Mouse (Mus musculus) intestine, embryonic 14.5 days (tissue): ENCODE results near the gene Lnpk. TPM values are rescaled to one million over a fixed set of nuclear protein-coding genes. Genes with fewer than 3 reads are reported as not detected.

Source experiments
- ATAC-seq: fragments of 200-750 bp; cut with Nextera tagmentation; replicated peaks from 2 replicates; pipeline ENCODE4 v1.8.0; 2017; ENCODE audit warnings: low read depth, moderate number of reproducible peaks, moderate TSS enrichment, moderate library complexity; ENCODE audit not compliant: low FRiP score, low TSS enrichment
- DNase-seq: peaks from one replicate; pipeline ENCODE4 v3.0.0-alpha.2; 2018; ENCODE audit warnings: low spot score
- H3K27ac ChIP-seq: fragments of 300-500 bp; sonication (generic); 2 replicates; pipeline ENCODE4 v1.5.1; 2014; ENCODE audit warnings: low read depth, mild to moderate bottlenecking, control low read depth
- H3K27me3 ChIP-seq: fragments of 300-500 bp; sonication (generic); replicated peaks from 2 replicates; pipeline ENCODE4 v1.6.1; 2014; ENCODE audit warnings: low read length, control low read depth; ENCODE audit not compliant: control insufficient read depth, insufficient read depth
- H3K36me3 ChIP-seq: fragments of 300-500 bp; sonication (generic); 2 replicates; pipeline ENCODE4 v1.6.1; 2014; ENCODE audit warnings: low read length, control low read depth; ENCODE audit not compliant: control insufficient read depth, insufficient read depth
- H3K4me1 ChIP-seq: fragments of 300-500 bp; sonication (generic); replicated peaks from 2 replicates; pipeline ENCODE4 v1.6.1; 2014; ENCODE audit warnings: low read length, control low read depth, mixed read lengths; ENCODE audit not compliant: control insufficient read depth, insufficient read depth
- H3K4me2 ChIP-seq: fragments of 300-500 bp; sonication (generic); 2 replicates; pipeline ENCODE4 v1.6.1; 2014; ENCODE audit warnings: low read length
- H3K4me3 ChIP-seq: fragments of 300-500 bp; sonication (generic); 2 replicates; pipeline ENCODE4 v1.5.1; 2014; ENCODE audit warnings: low read depth, low read length, control low read depth, mixed read lengths
- H3K9ac ChIP-seq: fragments of 300-500 bp; sonication (generic); 2 replicates; pipeline ENCODE4 v1.6.1; 2014; ENCODE audit warnings: mild to moderate bottlenecking, low read length
- H3K9me3 ChIP-seq: fragments of 300-500 bp; sonication (generic); 2 replicates; pipeline ENCODE4 v1.6.1; 2016; ENCODE audit warnings: low read length, control low read depth; ENCODE audit not compliant: control insufficient read depth
- WGBS: fragments of 180-500 bp; shearing (Covaris S2); extraction: QIAGEN DNeasy Blood & Tissue Kit; methylation state at CpG from one replicate; pipeline ENCODE4 v1.1.7; 2014; 5-methylcytosine and 5-hydroxymethylcytosine counted together
- polyA plus RNA-seq: library from polyadenylated mRNA; unstranded; fragments of >200 nt; fragmentation: Nextera tagmentation; extraction: Ambion mirVana; gene quantifications from 2 replicates; pipeline ENCODE4 v1.2.1, GENCODE M21; 2014

Lnpk gene
- polyA plus RNA-seq, 1 experiment from 2014 or later = 22.5 TPM

DNA sequence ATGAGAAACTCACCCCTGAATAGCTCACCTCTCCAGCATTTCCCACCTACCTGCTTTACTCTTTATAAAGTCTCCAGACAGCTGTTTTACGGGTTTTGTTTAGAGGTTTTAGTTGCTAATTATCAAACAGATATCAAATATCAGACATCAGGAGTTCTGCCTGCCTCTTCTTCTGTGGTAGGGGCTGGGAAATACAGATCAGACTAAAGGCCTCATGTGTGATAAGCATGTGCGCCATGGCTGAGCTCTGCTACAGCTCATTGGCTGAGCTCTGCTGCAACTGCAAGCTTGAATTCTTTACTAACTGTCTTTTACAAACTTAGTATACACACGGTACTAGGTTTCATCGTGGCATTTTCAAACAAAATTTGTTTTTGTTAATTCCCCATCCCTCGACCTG, 23.2 kb upstream of the Lnpk start:
- Histone ChIP-seq H3K27ac (no peak overlapping the region), H3K4me3 (no peak overlapping the region), H3K27me3 (no peaks in the 10 kb centered on the region), H3K9ac (no peak overlapping the region), H3K4me2 (no peak overlapping the region), H3K4me1 (no peaks in the 10 kb centered on the region), H3K36me3 (no peaks in the 10 kb centered on the region), H3K9me3 (no peaks in the 10 kb centered on the region)
- WGBS = 65% methylated on average over 5 of the region's 5 CpGs
- ATAC-seq (no peak), DNase-seq (no peak)

DNA sequence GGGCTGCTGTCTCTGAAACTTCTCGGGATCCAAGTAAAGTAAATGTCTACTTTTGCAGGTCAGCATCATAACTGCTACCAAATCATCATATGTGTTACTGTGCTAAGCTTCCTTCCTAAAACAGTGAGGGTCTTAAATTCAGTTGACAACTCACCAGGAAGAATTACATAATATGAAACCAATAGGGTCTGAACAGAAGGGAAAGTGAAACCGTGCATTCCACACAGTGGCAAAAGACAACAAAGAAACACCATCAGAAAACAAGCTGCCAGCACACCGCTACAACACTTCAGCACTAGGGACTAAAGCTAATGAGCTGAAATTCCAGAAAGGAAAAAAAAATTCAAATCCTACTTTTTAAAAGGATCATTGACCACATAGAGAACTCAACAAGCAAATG, 17.9 kb upstream of the Lnpk start:
- Histone ChIP-seq H3K9ac (no peak overlapping the region), H3K4me2 (no peak overlapping the region), H3K9me3 (no peaks in the 10 kb centered on the region), H3K4me3 (no peak overlapping the region), H3K36me3 (no peaks in the 10 kb centered on the region), H3K4me1 (no peaks in the 10 kb centered on the region), H3K27me3 (no peaks in the 10 kb centered on the region), H3K27ac (no peak overlapping the region)
- ATAC-seq (no peak), DNase-seq (no peak)
- WGBS = 84% methylated on average over 3 of the region's 3 CpGs

DNA sequence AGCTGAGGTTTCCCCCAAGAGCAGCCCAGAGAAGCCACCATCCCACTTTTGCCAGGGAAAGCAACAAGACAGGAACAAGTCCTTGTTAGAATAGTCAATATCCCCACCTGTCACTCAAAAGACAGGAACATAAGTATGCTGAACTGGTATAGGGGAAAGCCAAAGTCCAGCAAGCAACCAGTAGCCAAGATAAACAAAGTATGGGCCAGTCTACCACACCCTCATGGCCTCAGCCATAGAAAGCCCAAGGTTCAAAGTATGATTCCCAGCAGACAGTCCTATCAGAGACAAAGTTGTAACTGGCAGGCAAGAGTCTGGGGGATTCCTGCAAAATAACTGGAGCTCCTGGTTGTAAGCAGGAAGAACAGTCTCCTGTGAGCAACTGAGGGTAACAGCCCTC, 16.9 kb upstream of the Lnpk start:
- Histone ChIP-seq H3K9me3 (no peaks in the 10 kb centered on the region), H3K9ac (no peak overlapping the region), H3K27me3 (no peaks in the 10 kb centered on the region), H3K27ac (no peak overlapping the region), H3K4me1 (no peaks in the 10 kb centered on the region), H3K4me3 (no peak overlapping the region), H3K4me2 (no peak overlapping the region), H3K36me3 (no peaks in the 10 kb centered on the region)
- ATAC-seq (0 out of 2 replicates have a peak, but pooled peaks have one; percentile 62), DNase-seq (no peak)

DNA sequence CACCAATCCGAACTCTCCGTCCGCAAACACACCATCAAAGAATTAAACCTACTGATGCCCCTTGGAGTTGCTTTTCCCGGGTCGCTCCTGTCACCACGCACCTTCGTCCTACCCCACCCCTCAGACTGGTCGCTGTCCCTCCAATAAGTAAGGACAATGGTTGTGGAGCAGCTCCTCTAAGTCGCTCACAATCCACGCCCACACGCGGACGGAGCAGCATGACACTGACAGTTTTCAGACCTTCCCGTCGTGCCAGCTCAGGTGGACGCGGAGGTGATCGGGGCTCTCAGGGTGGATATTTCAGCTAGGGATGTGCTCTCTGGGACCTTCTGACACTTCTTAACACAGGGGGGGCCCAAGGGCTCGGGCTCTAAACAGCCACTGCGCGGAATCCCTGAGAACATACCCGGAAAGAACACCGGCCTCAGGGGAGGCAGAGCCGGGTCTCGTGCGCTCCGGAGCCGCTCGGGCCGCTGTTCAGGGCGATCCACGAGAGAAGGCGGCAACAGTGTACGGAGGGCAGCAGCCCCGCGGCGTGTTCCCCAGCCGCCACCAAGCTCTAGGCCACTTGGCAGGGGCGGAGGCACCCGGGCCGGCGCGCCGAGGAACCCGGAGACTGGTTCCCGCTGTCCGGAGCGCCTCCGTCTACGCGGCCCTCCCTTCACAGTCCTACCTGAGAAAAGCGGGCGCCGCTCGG, 941 bp downstream of the Lnpk start:
- DNase-seq (peak; percentile 74), ATAC-seq (peak; percentile 79)
- H3K4me2 ChIP-seq = peak overlapping the region; percentile 90
- peaks cover 5% of the 10 kb centered on the region for H3K4me1 ChIP-seq
- H3K36me3 ChIP-seq = no peaks in the 10 kb centered on the region
- peak overlapping the region; percentile 96 for H3K4me3 ChIP-seq
- peak overlapping the region; percentile 87 for H3K9ac ChIP-seq
- peak overlapping the region; percentile 77 for H3K27ac ChIP-seq
- H3K9me3 ChIP-seq = no peaks in the 10 kb centered on the region
- under 1% methylated on average over 53 of the region's 55 CpGs for WGBS
- no peaks in the 10 kb centered on the region for H3K27me3 ChIP-seq

DNA sequence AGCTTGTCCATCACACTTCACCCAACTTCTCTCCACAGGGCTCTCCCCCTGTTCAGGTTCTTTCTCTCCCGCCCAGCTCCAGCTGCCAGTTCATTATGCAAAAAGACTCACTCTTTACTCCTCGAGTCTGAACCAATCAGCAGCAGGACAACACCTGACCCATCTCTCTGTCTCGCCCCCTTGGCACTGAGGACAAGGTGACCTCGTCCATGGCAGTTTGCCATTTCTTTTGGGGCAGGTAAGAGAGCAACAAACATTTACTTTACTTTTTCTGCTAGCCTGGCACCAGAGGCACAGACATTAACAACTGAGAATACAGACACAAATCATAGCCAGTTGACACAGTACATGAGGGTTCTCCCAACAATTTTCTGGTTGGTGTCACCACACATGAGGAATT, 8.8 kb downstream of the Lnpk start:
- Histone ChIP-seq H3K36me3 (peaks cover 24% of the 10 kb centered on the region), H3K27me3 (no peaks in the 10 kb centered on the region), H3K4me1 (no peaks in the 10 kb centered on the region), H3K9ac (no peak overlapping the region), H3K9me3 (no peaks in the 10 kb centered on the region), H3K4me2 (no peak overlapping the region), H3K4me3 (no peak overlapping the region), H3K27ac (no peak overlapping the region)
- ATAC-seq (no peak), DNase-seq (no peak)
- 84% methylated on average over 4 of the region's 4 CpGs for WGBS

DNA sequence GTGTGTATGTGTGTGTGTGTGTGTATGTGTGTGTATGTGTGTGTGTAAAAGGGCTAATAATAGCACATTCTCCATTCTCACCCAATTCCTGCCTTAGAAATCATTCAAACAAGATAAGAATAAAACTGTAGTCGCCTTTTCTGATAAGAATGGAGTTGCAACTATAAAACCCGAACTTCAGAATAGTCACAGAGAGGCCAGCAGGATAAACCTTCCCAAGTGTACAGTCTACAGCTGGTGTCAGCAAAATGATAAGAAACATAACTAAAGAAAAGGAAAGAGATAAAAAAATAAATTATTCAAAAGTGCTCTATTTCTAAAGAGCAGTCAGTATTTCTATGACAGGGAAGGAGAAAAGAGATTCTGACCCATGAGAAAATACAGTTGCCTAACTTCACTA, 19.4 kb downstream of the Lnpk start:
- no peak overlapping the region for H3K9ac ChIP-seq
- no peak overlapping the region for H3K27ac ChIP-seq
- H3K4me3 ChIP-seq = no peak overlapping the region
- no peaks in the 10 kb centered on the region for H3K27me3 ChIP-seq
- no peak overlapping the region for H3K4me2 ChIP-seq
- ATAC-seq = no peak
- WGBS = 81% methylated on average over 2 of the region's 2 CpGs
- H3K4me1 ChIP-seq = no peaks in the 10 kb centered on the region
- DNase-seq = no peak
- H3K9me3 ChIP-seq = no peaks in the 10 kb centered on the region
- peaks cover 6% of the 10 kb centered on the region; the same call in 1 of the 2 replicates for H3K36me3 ChIP-seq

DNA sequence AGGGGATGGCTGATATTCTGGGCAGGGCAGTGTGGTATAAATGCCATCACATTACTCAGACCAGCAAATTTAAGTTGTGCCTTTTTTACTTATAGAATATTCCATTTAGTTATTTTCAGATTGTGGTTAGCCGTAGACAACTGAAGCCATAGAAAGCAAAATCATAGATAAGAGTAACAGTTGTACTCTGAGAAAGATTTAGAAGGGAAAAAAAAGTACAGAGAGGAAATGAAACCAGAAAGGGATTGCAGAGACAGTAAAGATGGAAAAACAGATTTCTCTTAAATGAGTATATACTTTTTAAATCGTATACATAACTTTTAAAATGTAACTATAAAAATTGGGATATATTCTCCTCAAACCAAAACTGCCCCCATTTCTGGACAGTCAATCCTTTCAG, 20.1 kb downstream of the Lnpk start:
- no peak for ATAC-seq
- whole genome bisulfite sequencing = 98% methylated on average over 2 of the region's 2 CpGs
- Histone ChIP-seq H3K27ac (no peak overlapping the region), H3K4me3 (no peak overlapping the region), H3K4me2 (no peak overlapping the region), H3K9ac (no peak overlapping the region), H3K36me3 (peaks cover 8% of the 10 kb centered on the region; the same call in 1 of the 2 replicates), H3K4me1 (no peaks in the 10 kb centered on the region), H3K9me3 (no peaks in the 10 kb centered on the region), H3K27me3 (no peaks in the 10 kb centered on the region)
- no peak for DNase-seq

DNA sequence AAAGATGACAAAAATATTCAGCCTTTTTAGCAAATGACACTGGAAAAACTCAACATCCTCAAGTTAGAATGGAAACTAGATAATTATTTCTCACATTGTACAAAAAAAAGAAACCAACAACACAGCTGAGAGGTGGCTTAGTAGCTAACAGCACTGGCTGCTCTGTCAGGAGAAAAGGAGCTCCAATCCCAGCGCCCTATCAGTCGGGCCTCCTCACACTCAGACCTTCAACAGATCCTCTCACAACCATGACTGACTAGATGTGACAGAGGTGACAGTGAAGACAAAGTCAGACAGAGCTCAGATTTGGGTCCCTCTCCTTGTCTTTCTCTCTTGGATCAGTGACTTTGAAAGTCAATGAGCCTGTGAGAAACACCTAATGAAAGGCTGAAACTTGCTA, 21.8 kb downstream of the Lnpk start:
- Histone ChIP-seq H3K4me3 (no peak overlapping the region), H3K27ac (no peak overlapping the region), H3K4me1 (no peaks in the 10 kb centered on the region), H3K27me3 (no peaks in the 10 kb centered on the region), H3K9me3 (no peaks in the 10 kb centered on the region), H3K36me3 (peaks cover 12% of the 10 kb centered on the region; the same call in 1 of the 2 replicates), H3K4me2 (no peak overlapping the region), H3K9ac (no peak overlapping the region)
- DNase-seq (no peak), ATAC-seq (no peak)
- 76% methylated on average over 2 of the region's 2 CpGs for WGBS

DNA sequence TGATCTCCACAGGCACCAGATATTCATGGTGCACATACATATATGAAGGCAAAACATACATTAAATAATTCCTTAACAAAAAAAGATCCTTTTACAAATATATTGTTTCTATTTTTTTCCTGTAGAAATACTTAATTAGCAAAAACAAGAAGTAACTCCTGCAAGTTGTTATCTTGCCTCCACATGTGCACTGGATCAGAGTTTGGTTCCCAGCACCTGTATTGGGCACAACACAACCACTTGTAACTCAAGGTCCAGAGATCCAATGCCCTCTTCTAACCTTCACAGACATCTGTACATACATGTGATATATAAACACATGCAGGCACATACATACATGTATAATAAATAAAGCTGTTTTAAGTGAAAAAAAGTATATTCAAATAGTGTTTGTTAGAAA, 27.3 kb downstream of the Lnpk start:
- no peak for DNase-seq
- Histone ChIP-seq H3K4me1 (no peaks in the 10 kb centered on the region), H3K27ac (no peak overlapping the region), H3K36me3 (peaks cover 12% of the 10 kb centered on the region; the same call in 1 of the 2 replicates), H3K9me3 (no peaks in the 10 kb centered on the region), H3K4me3 (no peak overlapping the region), H3K9ac (no peak overlapping the region), H3K27me3 (no peaks in the 10 kb centered on the region), H3K4me2 (no peak overlapping the region)
- ATAC-seq = no peak
